Mouse (Mus musculus) limb, embryonic 13.5 days (tissue): ENCODE measurements at regions not wholly inside any gene's neighbourhood (a gene's known extent, or its start where the extent isn't known, plus 50 kb on each side); places are given as distances from the start of the nearest gene placed in this dataset.

Experiments
- ATAC-seq: fragments of 200-750 bp; cut with Nextera tagmentation; 2 replicates; pipeline ENCODE4 v1.8.0; 2017; ENCODE audit warnings: low read depth, moderate number of reproducible peaks, moderate TSS enrichment; ENCODE audit not compliant: low FRiP score
- H3K27ac ChIP-seq: fragments of 300-500 bp; sonication (generic); 2 replicates; pipeline ENCODE4 v1.5.1; 2015; ENCODE audit warnings: inconsistent platforms, mild to moderate bottlenecking, moderate library complexity
- H3K27me3 ChIP-seq: fragments of 300-500 bp; sonication (generic); 2 replicates; pipeline ENCODE4 v1.6.1; 2015; ENCODE audit warnings: mild to moderate bottlenecking, inconsistent platforms
- H3K36me3 ChIP-seq: fragments of 300-500 bp; sonication (generic); 2 replicates; pipeline ENCODE4 v1.6.1; 2015; ENCODE audit warnings: inconsistent platforms, mild to moderate bottlenecking, moderate library complexity
- H3K4me1 ChIP-seq: fragments of 300-500 bp; sonication (generic); 2 replicates; pipeline ENCODE4 v1.6.1; 2015; ENCODE audit warnings: inconsistent platforms
- H3K4me2 ChIP-seq: fragments of 300-500 bp; sonication (generic); replicated peaks from 2 replicates; pipeline ENCODE4 v1.6.1; 2015; ENCODE audit warnings: inconsistent platforms, mild to moderate bottlenecking, moderate library complexity
- H3K4me3 ChIP-seq: fragments of 300-500 bp; sonication (generic); 2 replicates; pipeline ENCODE4 v1.5.1; 2015; ENCODE audit warnings: moderate library complexity, mild to moderate bottlenecking, inconsistent platforms
- H3K9ac ChIP-seq: fragments of 300-500 bp; sonication (generic); 2 replicates; pipeline ENCODE4 v1.6.1; 2015; ENCODE audit warnings: mild to moderate bottlenecking, inconsistent platforms
- H3K9me3 ChIP-seq: fragments of 300-500 bp; sonication (generic); 2 replicates; pipeline ENCODE4 v1.6.1; 2016; ENCODE audit warnings: inconsistent platforms
- WGBS: fragments of 180-500 bp; shearing (Covaris S2); methylation state at CpG from one replicate; pipeline ENCODE4 v1.1.7; 2015; 5-methylcytosine and 5-hydroxymethylcytosine counted together

DNA sequence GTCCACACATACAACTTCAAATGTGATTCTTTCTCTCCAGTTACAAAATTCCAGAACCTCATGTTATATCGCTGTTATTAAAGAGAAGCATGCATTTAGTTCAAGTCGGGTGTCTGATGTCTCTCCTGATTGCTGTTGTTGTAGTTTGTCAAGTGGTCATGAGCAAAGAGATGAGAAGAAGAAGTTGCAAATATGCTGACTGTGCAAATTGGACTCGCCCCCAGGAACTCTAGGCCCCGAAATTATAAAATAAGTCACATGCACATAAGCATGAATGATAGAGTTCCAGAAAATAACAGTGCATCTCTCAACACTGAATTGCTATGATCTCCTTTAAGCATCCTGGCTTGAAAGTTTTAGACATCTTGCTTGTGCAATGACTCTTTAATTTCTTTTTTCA lies 53.3 kb downstream of the Kif2b start:
- ATAC-seq = no peak
- Histone ChIP-seq H3K4me1 (no peaks in the 10 kb centered on the region), H3K27ac (no peak overlapping the region), H3K36me3 (no peaks in the 10 kb centered on the region), H3K27me3 (no peaks in the 10 kb centered on the region), H3K9ac (no peak overlapping the region), H3K9me3 (no peaks in the 10 kb centered on the region), H3K4me2 (no peak overlapping the region), H3K4me3 (no peak overlapping the region)
- WGBS = 89% methylated on average over 4 of the region's 4 CpGs

DNA sequence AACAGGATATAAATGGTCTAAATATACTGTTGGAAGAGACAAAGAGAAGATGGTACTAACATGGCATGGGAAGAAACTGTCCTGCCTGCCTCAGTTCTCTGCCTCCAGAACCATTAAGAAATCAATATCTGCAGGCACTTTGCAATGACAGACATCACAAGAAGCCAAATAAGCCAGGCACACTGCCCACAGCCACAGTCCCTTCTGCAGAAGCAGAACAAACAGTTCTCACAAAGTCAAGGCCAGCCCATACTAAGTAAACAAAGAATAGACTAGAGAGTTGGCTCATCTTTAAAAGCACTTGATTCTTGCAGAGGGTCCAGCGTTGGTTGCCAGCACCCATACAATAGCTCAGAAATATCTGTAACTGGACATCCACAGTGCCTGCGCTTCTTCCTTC lies 98.1 kb downstream of the Kif2b start:
- no peak overlapping the region for H3K4me2 ChIP-seq
- H3K27me3 ChIP-seq = no peaks in the 10 kb centered on the region
- no peak overlapping the region for H3K4me3 ChIP-seq
- no peak overlapping the region for H3K27ac ChIP-seq
- 91% methylated on average over 2 of the region's 2 CpGs for WGBS
- no peak overlapping the region for H3K9ac ChIP-seq
- no peaks in the 10 kb centered on the region for H3K4me1 ChIP-seq
- ATAC-seq = no peak
- H3K36me3 ChIP-seq = no peaks in the 10 kb centered on the region
- H3K9me3 ChIP-seq = no peaks in the 10 kb centered on the region

DNA sequence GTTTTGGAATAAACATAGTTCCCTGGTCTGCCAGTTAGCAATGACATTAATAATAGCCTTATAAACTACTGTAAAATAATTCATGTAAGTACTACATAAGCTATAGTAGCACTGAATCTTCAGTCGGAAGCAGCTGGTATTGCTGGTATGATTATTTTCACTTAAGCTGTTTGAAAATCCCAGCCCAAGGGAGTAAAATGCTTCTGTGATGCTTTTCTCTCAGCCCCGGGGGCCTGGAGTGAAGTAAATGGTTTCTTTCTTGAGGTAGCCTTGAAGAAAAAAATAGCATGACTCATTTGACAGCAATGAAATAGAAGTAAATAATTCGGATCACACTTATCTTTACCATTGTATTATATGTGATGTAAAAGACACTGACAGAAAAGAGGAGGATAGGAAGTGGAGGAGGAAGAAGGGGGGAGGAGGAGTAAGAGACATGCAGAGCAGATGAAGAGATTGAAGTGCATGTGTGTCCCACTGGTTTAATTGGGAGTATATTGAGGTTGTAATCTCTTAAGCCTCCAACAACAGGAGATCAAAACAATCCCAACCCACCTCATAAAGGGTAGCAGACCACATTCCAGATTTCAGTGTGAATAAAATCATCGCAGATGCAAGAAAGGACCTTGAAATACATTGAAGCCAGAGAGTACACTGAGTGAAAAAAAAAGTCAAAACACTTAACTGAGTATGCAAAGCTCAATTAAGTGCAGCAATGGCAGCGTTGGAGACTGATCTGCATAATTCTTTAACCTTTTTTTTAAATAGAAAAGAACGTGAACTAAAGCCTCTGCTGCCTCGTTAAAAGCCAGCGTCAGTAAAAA lies 113.6 kb downstream of the Kif2b start:
- Histone ChIP-seq H3K4me2 (no peak overlapping the region), H3K4me1 (peaks cover 9% of the 10 kb centered on the region), H3K27ac (no peak overlapping the region)

DNA sequence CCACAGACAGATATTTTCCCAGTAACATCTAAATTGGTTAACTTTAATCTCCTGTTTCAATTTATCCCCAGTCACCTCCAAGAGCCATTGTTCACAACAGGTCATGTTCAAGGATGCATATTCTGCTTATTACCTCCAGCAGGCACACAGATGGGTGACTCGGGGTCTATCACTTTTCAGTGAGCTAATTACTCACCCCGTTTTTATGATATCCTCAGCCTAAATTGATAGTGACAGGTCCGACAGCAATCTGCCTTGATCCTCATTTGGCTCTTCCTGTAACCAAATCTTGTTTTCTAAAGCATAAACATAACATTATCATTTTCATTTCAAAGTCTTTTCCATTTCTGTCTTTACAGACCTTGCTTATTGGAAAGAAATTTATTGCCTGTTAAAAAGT lies 115.4 kb downstream of the Kif2b start:
- H3K4me2 ChIP-seq = no peak overlapping the region
- no peaks in the 10 kb centered on the region for H3K27me3 ChIP-seq
- ATAC-seq = no peak
- peaks cover 9% of the 10 kb centered on the region for H3K4me1 ChIP-seq
- H3K9ac ChIP-seq = no peak overlapping the region
- H3K27ac ChIP-seq = no peak overlapping the region
- WGBS = 39% methylated on average over 3 of the region's 3 CpGs
- H3K36me3 ChIP-seq = no peaks in the 10 kb centered on the region
- no peak overlapping the region for H3K4me3 ChIP-seq
- no peaks in the 10 kb centered on the region for H3K9me3 ChIP-seq

More for the DNA sequence above, 113.6 kb downstream of the Kif2b start:
- ATAC-seq = no peak
- WGBS = 29% methylated on average over 8 of the region's 8 CpGs
- Histone ChIP-seq H3K9ac (no peak overlapping the region), H3K9me3 (no peaks in the 10 kb centered on the region), H3K36me3 (no peaks in the 10 kb centered on the region), H3K4me3 (no peak overlapping the region), H3K27me3 (no peaks in the 10 kb centered on the region)

DNA sequence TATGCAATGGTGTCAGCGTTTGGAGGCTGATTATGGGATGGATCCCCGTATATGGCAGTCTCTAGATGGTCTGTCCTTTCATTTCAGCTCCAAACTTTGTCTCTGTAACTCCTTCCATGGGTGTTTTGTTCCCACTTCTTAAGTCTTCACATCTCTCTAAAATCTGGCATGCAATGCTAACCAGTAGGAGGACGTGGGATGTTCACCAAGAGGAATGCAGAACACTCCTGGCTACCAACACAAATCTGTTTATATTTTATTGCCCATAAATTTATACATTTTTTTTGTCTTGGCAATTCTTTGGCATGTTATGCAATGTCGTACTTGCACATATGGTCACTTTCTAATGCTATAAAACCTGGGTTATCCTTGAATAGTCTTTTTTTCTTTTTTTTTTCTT lies 135.0 kb downstream of the Kif2b start:
- Histone ChIP-seq H3K27ac (no peak overlapping the region), H3K4me1 (no peaks in the 10 kb centered on the region), H3K27me3 (no peaks in the 10 kb centered on the region), H3K9ac (no peak overlapping the region), H3K4me2 (no peak overlapping the region), H3K4me3 (no peak overlapping the region), H3K9me3 (no peaks in the 10 kb centered on the region), H3K36me3 (no peaks in the 10 kb centered on the region)
- no peak for ATAC-seq
- WGBS = 80% methylated on average over 4 of the region's 4 CpGs

DNA sequence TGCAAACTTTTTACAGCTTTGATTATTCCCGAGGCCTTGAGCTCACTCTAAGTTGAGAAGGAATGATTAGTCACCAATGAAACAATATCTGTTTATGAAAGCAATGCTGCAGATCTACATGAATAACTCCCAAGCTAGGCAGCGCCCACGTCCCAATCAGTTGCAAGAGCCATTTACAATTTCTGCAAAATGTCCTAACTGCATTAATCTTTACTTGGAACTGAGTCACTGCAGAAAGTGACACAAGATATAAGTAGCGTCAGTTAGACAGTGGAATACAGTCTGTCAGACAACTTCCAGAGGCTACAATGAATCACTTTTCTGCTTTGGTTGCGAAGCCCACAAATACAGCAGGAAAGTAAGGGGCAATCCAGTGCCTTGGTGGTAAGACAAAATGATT lies 145.2 kb downstream of the Kif2b start:
- Histone ChIP-seq H3K9ac (no peak overlapping the region), H3K4me3 (no peak overlapping the region)
- WGBS = 82% methylated on average over 5 of the region's 5 CpGs

DNA sequence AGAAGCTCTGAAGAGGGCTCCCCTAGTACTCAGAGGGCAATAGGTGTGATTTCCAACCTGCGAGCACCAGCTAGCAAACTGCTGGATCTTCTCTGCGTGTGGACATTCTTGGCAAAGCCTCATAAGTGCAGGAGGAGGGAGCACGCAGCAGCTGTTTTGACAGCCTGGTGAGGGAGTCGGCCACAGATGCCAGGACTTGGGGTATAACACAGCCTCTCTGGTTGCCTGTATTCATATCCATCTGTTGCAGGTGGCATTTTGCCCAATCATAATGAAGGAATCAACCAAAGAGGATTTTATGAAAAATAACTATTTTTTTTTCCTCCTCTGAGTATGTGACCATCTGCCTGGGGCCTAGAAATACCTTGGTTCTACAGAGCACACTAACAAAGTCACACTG lies 150.6 kb downstream of the Kif2b start:
- no peak overlapping the region for H3K4me3 ChIP-seq
- no peaks in the 10 kb centered on the region for H3K9me3 ChIP-seq
- H3K4me2 ChIP-seq = no peak overlapping the region
- H3K36me3 ChIP-seq = no peaks in the 10 kb centered on the region
- WGBS = 78% methylated on average over 4 of the region's 4 CpGs
- ATAC-seq = no peak
- no peak overlapping the region for H3K27ac ChIP-seq
- no peaks in the 10 kb centered on the region for H3K27me3 ChIP-seq
- H3K4me1 ChIP-seq = no peaks in the 10 kb centered on the region
- no peak overlapping the region for H3K9ac ChIP-seq

More for the DNA sequence above, 145.2 kb downstream of the Kif2b start:
- ATAC-seq = no peak
- Histone ChIP-seq H3K27ac (no peak overlapping the region), H3K9me3 (no peaks in the 10 kb centered on the region), H3K27me3 (no peaks in the 10 kb centered on the region), H3K36me3 (no peaks in the 10 kb centered on the region), H3K4me2 (no peak overlapping the region), H3K4me1 (no peaks in the 10 kb centered on the region)

DNA sequence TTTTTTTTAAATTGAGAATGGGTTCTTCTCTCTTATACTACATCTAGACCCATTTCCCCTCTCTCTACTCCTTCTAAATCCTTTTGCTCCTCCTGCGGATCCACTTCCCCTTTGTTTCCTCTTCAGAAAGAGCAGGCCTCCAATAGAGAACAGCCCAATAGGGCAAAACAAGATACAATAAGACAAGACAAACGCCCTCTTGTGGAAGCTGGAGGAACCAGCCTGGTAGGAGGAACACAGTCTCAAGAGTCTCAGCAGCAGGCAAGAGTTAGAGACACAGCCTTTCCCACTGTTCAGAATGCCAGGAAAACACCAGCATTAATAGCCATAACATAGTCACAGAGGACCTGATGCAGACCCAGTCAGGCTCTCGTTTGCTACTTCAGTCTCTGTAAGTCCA lies 190.2 kb downstream of the Kif2b start:
- H3K9ac ChIP-seq = no peak overlapping the region
- no peak for ATAC-seq
- H3K4me3 ChIP-seq = no peak overlapping the region
- WGBS = 54% methylated on average over 3 of the region's 3 CpGs
- no peaks in the 10 kb centered on the region for H3K9me3 ChIP-seq
- H3K4me2 ChIP-seq = no peak overlapping the region
- H3K27ac ChIP-seq = no peak overlapping the region
- H3K4me1 ChIP-seq = no peaks in the 10 kb centered on the region
- H3K27me3 ChIP-seq = no peaks in the 10 kb centered on the region
- no peaks in the 10 kb centered on the region for H3K36me3 ChIP-seq

DNA sequence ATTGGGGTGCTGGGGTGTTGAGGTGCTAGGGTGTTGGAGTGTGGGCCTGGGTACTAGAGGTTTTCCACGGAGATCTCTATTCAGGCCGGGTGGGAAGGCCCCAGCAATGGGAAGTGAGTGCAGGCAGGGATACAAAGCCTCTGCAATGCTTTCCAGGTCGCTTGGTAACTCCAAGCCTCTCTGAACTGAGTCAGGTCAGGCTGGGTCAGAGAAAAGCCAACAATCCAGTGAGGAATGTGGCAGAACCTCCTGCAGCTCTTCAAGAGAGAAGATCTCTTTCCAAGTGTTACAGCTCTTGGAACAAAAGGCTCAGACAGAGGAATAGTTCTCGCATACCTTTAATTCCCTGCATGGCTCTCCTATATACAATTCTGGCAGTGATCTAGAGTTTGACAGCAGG lies 220.3 kb downstream of the Kif2b start:
- Histone ChIP-seq H3K27ac (no peak overlapping the region), H3K9me3 (no peaks in the 10 kb centered on the region), H3K4me2 (no peak overlapping the region), H3K9ac (no peak overlapping the region), H3K4me1 (no peaks in the 10 kb centered on the region), H3K36me3 (no peaks in the 10 kb centered on the region), H3K4me3 (no peak overlapping the region), H3K27me3 (no peaks in the 10 kb centered on the region)
- ATAC-seq = no peak
- WGBS = 23% methylated on average over 4 of the region's 4 CpGs

DNA sequence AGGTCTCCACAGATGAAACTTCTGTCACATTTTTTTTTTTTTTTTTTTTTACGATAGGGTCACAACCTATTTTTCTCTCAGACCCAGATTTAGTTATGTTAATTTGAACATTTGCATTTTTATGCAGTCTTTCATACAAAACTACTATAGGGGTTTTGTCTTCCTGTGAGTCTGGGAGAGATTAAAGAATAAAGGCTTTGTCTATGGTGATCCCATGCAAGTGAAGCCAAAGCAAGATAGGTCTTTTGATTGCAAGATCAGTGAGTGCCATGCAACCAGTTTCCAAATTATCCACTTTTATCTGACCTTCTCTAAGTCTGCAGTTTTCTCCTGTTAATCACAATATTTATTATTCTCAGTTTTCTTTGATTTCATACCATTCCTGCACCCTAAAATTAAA lies 234.7 kb downstream of the Kif2b start:
- H3K36me3 ChIP-seq = no peaks in the 10 kb centered on the region
- H3K9me3 ChIP-seq = no peaks in the 10 kb centered on the region
- 83% methylated on average over 1 of the region's 1 CpGs for WGBS
- no peak overlapping the region for H3K27ac ChIP-seq
- ATAC-seq = no peak
- no peaks in the 10 kb centered on the region for H3K27me3 ChIP-seq
- no peak overlapping the region for H3K9ac ChIP-seq
- no peak overlapping the region for H3K4me2 ChIP-seq
- no peaks in the 10 kb centered on the region for H3K4me1 ChIP-seq
- no peak overlapping the region for H3K4me3 ChIP-seq

DNA sequence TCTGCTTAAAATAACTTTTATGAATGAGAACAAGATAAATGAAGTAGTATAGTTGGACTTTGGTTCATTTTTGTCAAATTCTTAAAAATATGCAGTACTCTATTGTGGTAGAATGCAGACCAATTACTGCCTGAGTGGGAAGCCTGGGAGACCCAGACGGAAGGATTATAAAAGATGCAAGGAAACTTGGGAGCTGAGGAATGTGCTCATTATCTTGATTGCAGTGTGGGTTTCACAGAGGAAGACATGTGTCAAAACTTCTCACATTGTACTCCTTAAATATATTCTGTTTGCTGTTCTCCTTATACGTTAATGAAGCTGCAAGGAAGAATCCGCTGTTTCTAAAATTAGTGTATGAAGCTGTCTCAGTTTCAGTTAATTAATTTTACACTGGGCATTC lies 244.3 kb downstream of the Kif2b start:
- H3K9me3 ChIP-seq = no peaks in the 10 kb centered on the region
- 79% methylated on average over 3 of the region's 3 CpGs for WGBS
- no peak for ATAC-seq
- no peak overlapping the region for H3K27ac ChIP-seq
- no peaks in the 10 kb centered on the region for H3K27me3 ChIP-seq
- H3K4me3 ChIP-seq = no peak overlapping the region
- H3K4me1 ChIP-seq = no peaks in the 10 kb centered on the region
- H3K4me2 ChIP-seq = no peak overlapping the region
- H3K9ac ChIP-seq = no peak overlapping the region
- H3K36me3 ChIP-seq = no peaks in the 10 kb centered on the region

DNA sequence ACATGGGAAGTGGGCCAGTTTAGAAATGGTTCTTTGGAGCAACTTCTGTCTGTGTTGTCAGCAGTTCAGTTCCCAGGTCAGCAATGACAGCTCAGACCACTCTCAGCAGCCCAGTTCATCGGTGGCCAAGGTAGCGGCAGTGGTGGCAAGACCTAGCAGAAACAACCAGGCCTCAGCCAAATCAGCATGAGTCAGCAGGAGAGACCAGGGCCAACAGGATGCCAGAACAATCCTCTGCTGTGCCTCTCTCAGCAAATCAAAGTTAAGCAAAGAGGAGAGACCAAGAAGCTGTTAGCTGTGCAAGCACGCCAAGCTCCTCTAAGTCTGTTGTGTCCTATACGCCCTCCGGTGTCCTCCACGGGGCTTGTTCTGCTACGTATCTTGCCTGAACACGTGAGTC lies 249.8 kb downstream of the Kif2b start:
- Histone ChIP-seq H3K4me3 (no peak overlapping the region), H3K9me3 (no peaks in the 10 kb centered on the region), H3K27me3 (no peaks in the 10 kb centered on the region), H3K9ac (no peak overlapping the region), H3K27ac (no peak overlapping the region), H3K4me1 (no peaks in the 10 kb centered on the region), H3K36me3 (no peaks in the 10 kb centered on the region), H3K4me2 (no peak overlapping the region)
- ATAC-seq = no peak
- WGBS = 78% methylated on average over 8 of the region's 8 CpGs

DNA sequence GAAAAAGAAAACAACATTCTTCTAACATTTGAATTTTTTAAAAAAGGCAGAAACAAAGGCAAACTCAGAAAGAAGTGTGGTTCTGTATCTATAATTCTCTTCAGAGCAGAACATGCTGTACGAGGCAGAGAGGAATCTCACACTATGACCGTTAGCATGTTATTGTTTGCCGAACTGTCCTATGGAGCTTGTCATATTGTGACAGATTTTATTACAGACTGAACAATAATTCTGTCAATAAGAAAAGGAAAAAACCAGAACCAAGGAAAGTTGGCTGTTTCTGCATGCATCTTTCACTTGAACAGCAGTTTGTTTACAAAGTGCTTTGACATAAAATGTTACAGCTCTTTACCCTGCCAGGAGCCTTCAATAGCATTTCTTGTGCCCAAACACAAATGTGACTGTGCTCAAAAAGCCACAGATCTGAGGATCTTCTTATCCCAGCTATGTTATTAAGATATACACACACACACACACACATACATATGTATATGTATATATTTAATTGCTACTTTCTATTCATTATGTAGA lies 267.1 kb downstream of the Kif2b start:
- H3K27me3 ChIP-seq = no peaks in the 10 kb centered on the region
- 64% methylated on average over 3 of the region's 3 CpGs for WGBS
- no peak overlapping the region for H3K27ac ChIP-seq
- no peaks in the 10 kb centered on the region for H3K9me3 ChIP-seq
- no peak for ATAC-seq
- no peaks in the 10 kb centered on the region for H3K36me3 ChIP-seq
- no peaks in the 10 kb centered on the region for H3K4me1 ChIP-seq
- H3K9ac ChIP-seq = no peak overlapping the region
- no peak overlapping the region for H3K4me2 ChIP-seq
- H3K4me3 ChIP-seq = no peak overlapping the region
